Mouse (Mus musculus) mature B cell (primary cell): ENCODE data around the gene Dctn1.

Experiments used
- in situ Hi-C: fragments of 300-500 bp; cut with MboI; formaldehyde crosslinking; loops from 2 replicates; pipeline ENCODE4 v1.14.3; 2019

Dctn1 gene

DNA sequence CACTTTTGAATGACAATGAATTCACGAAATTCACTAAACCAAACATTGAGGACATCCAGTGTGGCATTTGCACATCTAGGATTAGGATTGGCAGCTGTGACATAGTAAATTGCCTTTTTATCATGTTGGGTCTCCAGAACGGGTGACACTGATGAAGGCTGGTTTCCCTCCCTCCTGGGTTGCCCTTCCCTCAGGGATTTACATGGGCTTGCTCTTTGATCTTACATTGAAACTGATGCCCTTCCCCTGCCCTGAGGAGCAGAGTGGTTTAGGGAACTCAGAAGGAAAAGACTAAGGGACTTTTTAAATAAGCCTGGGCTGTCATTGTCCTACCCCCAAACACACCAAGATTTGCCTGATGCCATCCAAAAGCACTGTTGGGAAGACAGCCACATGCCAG lies 65.8 kb downstream of the Dctn1 start:
- in situ Hi-C loops = no loop called here

DNA sequence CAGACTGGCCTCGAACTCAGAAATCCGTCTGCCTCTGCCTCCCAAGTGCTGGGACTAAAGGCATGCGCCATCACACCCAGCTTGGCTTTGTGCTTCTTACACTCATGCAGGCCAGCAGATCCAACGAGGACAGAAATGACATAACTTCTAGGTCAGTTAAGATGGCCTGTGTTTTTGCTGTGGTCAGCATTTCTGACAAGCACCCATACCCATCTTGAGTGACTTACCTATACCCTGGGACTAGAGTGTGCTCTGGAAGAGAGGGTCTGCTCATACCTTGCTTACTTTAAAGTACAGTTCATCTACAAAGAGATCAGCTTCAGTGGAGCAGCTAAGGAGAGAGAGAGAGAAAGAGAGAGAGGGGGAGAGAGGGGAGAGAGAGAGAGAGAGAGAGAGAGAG lies 67.6 kb downstream of the Dctn1 start:
- in situ Hi-C loops = no loop called here

GRCm38 (mm10) chr6:83234280-83234741 lies 68.6 kb downstream of the Dctn1 start:
- in situ Hi-C loops = no loop called here

GRCm38 (mm10) chr6:83237123-83237522 lies 71.4 kb downstream of the Dctn1 start:
- in situ Hi-C loops = no loop called here

GRCm38 (mm10) chr6:83244422-83245061 lies 78.8 kb downstream of the Dctn1 start:
- in situ Hi-C loops = no loop called here

DNA sequence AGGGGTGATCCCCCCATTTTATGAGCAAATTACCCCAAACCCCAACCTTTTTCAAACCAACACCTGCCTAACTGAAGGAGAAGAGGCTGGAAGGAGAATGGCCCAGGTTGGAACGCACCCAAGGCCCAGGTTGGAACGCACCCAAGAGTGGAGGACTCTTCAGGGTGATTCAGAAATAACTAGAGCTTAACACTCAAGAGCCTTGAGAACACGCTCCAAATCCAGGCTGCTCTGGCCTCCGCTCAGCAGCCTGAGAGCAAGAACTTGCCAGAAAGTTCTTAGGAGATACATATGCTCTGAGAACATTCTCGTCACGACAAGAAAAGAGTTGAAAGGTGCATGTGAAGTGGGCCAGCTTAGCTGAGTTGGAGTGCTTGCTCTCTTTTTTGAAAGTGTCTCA lies 79.4 kb downstream of the Dctn1 start:
- in situ Hi-C loops = no loop called here

GRCm38 (mm10) chr6:83245997-83246396 lies 80.3 kb downstream of the Dctn1 start:
- in situ Hi-C loops = no loop called here

GRCm38 (mm10) chr6:83246750-83247149 lies 81.0 kb downstream of the Dctn1 start:
- in situ Hi-C loops = no loop called here

DNA sequence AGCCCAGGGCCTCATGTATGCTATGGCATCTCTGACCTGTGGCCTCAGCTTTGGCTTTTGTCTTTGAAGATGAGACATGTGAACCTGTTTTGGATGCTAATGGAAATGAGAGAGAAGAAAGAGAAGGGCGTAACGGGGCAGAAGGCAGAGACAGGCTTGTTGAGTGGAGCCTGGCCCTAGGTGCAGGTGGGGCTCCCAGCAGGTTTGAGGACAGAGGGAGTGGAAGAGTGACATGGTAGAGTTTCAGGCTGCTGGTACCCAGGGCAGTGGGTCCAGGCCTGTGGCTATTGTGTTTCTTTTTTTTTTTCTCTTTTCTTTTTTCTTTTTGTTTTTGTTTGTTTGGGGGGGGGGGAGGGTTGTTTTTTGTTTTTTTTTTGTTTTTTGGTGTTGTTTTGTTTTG lies 81.4 kb downstream of the Dctn1 start:
- in situ Hi-C loops = no loop called here
